Mouse (Mus musculus) 3T3-L1 (cell line): ENCODE results near the gene Agmat.
A peak's percentile ranks its signal among the peaks of the same experiment; 100 is the strongest.

Source experiments
- DNase-seq: peaks from one replicate; pipeline ENCODE4 v3.0.0-alpha.2; 2015; ENCODE audit warnings: low read depth, low spot score

The Agmat gene

DNA sequence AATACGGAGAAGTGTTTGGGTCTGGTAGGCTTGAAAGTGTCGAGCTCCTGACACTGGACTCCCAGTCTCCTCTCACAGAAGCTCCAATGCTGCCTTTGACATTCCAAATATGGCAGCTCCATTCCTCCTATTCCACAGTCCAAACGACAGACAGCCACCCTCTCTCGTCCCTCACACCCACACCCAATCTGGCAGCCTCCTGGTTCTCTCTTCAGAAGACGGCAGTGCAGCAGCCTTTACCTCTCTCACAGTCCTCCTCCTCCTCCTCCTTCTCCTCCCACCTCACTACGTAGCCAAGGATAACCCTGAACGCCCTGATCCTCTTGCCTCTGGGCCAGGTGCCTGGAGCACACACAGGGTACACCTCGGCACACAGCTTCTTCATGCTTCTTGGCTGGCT is 33.4 kb downstream of the Agmat start:
- no peak for DNase-seq

DNA sequence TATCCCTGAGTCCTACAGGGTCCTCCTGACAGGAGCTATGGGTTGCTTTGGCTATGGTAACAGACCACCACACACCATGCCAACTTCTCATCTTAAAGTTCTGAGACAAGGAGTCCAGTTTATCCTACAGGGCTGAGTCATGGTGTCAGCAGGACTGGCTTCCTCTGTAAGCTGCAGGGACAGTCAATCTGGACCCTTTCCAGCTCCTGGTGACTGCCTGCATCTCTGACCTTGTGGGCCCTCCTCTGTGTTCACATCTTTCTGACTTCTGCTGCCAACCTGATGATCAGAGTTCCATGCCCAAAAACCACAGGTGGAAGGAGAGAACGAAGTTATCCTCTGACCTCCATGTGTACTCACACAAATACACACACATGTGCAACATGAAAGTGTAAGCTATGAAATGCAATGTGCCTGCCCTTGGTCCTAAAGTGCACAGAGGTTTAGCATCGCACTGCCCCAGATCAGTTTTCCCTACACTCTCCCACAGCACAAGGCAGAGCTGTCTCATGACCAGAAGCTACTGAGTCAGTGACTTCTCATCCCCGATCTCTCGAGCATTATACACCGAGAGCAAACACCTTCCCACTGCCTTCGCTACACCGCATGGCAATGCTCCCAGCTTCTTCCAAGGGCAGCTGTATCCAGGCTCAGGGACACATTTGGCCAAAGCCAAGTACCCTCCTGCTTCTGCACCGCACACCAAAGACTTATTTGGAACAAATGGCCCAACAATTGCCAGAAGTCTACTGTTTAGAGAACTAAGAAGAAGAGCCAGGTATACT is 34.9 kb downstream of the Agmat start:
- no peak for DNase-seq

DNA sequence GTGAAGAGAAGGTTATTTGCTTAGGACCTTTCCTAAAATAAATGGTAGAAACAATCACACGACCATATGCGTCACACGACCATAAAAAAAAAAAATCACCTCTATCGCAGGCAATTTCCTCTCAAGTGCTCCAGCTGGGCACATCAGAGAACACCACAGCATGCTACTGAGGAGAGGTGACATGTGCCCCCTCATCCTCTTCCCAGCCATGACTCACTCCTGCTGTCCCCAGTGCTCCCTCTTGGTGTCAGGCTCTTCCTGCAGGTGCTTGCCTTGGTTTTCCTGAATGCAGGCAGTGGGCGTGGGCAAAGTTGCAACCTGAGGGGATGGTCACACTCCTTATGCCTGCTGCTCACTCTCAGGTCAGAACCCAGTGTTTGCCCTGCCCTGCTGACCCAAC is 38.4 kb downstream of the Agmat start:
- no peak for DNase-seq

DNA sequence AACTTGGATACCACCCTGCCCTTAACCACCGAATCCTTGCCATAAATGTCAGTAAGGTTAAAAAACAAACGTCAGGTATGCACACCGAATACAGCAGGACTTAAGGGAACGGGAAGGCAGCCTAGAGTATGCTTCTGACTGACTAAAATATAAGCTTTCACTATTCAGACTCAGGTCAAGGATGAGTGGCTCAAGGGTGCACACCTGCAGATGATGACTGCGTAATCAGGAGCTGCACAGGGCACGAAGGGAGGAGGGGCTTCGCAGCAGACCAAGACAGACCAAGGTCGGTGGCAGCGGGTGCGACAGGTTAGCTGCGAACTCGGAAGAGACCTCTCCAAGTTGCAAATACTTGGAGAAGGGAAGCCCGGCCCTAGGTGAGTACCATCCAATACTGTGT is 39.7 kb downstream of the Agmat start:
- DNase-seq: no peak

DNA sequence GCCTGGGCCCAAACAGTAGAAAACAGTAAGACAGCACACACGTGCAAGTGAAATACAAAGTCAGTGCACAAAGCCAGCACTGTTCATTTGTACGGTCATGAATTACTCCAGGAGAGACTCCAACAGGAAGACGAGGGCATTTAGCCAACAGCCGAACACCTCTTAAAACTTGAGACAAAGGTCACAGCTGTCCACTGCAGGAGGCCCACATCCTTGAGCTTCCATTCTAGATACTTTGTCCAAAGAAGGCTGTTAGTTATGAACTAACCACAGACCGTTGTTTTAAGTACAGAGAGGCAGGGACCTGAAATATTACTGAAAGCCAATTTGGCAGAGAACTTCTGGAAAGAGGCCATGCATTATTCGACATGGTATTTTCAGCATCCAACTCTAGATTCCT is 40.6 kb downstream of the Agmat start:
- DNase-seq: no peak

DNA sequence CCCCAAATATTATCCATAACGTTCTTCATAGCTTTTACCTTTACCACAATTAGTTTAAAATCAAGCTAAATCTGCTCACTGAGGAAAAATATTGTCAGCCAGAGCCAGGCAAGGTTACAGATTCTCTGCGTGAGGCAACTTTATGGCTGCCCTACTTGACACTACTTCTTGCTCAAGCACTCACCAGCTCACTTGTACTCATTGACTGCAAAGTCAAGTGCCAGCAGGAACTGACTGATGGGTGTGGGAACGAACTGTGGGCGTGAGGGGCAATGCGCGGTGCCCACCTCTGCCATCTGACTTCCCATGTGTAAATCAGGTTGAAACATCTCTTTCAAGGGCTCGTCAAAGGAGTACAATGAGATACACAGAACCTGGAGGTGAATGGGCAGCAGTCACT is 41.0 kb downstream of the Agmat start:
- no peak for DNase-seq

DNA sequence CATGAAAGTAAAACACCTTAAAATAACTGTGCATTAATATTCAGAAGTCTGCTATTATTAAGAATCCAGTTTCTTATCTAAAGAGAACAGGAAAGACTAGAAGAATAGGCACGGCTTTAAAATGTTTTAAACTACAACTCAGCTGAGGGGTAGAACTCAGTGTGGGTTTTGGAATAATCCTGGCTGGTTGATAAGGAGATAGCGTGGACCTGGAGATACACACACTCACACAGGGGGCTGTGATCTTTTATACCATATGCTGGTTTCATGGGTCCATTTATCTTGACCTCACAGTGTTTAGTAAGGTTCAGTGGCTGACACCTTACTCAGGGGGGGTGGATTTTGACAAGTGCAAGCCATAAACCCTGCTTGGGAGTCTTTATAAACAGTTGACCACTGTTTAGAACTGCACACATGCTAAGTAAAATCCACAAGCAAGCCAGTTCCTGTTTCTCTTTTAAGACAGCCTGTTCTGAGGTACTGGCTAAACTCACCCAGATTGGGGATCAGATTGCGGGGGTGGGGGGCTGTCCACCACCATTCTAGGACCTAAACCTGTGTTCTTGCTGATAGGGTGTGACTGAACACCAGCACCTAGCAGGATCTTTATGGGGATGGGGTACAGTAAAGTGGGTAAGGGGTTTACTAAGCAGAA is 43.2 kb downstream of the Agmat start:
- peak; percentile 14 for DNase-seq

DNA sequence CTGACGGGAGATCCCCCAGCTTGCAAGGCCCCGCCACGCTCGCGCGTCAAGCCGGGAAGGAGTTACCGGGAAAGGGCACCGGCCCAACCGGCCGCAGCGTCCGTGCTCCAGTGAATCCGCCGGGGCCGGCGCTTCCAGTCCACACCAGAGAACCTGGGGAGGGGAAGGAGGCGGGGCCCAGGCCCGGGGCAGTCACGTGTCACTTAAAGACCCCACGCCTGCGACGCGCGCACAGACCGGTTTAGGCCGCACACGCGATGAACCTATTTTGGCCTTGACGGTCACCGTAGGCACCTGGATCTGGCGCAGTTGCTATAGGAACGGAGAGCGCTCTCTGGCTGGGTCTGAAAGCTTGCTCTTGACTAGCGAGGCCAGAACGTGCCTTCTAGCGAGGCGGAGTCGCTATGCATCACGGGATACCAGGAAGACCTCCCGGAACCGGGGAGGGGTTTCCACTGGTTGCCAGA is 44.1 kb downstream of the Agmat start, which contains the start of gene Dnajc16:
Dnajc16 (minus strand) TSS at position 408 of the 467 bp plus-strand sequence.
- DNase-seq: peak; percentile 99

DNA sequence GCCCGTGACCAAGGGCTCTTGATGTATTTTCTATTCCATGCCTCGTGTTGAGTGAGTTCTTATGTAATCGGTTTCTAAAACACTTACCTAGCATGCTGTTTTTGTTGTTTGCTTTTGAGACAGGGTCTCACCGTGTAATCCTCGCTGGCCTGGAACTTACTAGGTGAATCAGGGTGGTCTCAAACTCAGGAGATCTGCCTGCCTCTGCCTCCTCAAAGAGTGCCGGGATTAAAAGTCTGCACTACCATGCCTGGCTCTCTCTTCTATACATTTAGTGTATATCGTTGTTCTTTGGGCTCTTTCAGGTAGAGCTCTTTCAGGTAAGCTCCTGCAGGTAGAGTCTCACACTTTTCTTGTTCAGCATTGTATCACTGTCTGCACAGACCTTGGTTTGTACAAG is 45.0 kb downstream of the Agmat start:
- DNase-seq: no peak

DNA sequence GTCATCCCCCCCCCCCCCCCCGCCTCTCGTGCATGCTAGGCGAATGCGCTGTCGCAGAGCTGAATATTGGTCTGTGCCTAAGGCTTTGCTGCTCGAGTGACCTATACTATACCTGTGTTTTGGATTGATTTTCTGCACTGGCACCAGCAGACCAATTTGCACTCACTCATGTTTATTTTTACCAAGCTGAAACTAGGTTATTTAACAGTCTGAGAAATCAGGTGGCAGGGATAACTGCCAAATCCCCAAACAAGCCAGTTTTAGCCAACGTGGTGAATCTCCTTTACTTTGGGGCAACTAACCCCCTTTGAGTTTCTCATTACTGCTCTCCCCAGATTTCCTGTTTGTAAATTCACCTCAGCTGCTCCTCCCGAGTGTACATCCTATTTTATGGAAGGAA is 45.5 kb downstream of the Agmat start:
- no peak for DNase-seq

DNA sequence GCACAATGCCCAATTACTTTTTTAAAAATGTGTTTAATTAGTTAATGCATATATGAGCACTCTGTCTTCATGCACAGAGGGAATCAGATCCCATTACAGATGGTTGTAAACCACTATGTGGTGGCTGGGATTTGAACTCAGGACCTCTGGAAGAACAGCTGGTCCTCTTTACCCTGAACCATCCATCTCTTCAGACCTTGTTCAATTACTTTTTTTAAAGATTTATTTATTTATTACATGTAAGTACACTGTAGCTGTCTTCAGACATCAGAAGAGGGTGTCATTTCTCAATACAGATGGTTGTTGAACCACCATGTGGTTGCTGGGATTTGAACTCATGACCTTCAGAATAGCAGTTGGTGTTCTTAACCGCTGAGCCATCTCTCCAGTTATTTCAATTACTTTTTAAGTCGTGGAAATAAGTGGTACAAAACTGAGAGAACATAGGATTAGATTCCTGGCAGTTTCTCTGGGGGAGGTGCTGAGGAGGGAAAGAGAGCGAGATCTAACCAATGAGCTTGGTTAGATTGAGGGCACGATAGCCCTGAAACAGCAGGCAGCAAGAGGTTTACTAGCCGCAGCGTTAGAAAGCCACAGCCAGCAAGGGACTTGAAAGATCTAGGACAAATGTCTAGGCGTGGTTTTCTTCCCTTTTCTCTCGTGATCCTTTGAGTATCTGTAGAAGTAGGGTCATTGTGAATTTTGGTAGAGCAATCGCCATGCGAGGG is 46.2 kb downstream of the Agmat start:
- peak; percentile 75 for DNase-seq

DNA sequence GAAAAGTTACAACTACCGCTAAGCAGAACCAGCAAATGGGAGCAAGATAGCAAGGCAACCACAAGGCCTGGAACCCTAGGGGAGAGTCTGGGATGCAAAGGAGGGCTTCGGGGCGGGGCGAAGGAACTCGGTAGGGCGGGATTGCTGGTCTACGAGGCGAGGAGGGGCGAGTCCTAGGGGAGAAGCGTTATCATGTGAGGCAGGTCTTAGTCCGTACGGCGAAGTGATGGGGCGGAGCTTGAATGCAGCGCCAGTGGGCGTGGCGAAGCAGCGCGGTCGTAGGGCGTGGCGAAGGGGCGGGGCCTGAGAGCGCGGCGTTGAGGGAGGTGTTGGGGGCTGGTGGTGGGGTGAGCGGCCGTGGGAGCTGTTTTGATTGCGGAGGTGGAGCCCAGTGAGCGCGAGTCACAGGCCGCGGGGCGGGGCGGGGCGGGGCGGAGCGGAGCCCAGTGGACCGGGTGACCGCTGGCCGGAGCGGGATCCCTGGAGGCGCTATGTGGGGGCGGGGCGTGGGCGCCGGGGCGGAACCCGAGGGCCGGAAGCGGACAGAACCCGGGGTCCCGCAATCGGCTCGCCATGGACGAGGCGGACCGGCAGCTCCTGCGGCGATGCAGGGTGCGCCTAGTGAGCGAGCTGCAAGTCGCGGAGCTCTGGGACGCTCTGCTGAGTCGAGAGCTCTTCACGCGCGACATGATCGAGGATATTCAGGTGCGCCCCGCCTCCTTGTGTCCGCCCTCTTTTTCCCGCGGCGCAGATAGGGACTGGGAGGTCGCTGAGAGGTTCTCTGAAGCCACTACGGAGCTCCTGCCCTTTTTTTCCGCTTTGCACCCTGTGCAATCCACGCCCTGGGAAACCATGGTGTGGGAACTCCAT is 47.0 kb downstream of the Agmat start, which contains the start of gene Casp9:
Casp9 (plus strand) TSS at position 331 of the 870 bp plus-strand sequence.
- peak; percentile 96 for DNase-seq

DNA sequence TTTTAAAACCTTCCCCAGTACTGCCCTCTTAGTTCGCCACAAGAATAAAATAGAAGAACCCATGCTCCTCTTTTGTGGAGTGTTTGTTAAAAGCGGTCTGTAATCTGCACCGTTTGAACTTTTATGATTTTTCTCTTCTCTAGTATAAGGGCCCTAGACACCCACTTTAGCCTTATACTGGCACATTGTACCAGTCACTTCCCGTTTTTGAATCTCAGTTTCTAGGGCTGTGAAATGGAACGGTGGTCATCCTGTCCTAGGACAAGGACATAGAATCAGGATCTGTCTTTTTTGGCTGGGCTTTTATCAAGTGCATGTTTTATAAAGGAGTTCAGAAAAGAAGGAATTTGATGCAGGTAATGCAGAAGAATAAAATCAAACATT is 47.7 kb downstream of the Agmat start:
- DNase-seq: no peak

DNA sequence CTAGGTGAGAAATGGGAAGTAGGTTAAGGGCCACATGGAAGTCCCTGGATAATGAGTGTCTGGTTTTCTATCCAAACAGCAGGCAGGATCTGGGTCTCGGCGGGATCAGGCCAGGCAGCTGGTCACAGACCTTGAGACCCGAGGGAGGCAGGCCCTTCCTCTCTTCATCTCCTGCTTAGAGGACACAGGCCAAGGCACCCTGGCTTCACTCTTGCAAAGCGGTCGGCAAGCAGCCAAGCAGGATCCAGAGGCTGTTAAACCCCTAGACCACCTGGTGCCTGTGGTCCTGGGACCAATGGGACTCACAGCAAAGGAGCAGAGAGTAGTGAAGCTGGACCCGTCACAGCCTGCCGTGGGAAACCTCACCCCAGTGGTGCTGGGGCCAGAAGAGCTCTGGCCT is 49.9 kb downstream of the Agmat start:
- no peak for DNase-seq

DNA sequence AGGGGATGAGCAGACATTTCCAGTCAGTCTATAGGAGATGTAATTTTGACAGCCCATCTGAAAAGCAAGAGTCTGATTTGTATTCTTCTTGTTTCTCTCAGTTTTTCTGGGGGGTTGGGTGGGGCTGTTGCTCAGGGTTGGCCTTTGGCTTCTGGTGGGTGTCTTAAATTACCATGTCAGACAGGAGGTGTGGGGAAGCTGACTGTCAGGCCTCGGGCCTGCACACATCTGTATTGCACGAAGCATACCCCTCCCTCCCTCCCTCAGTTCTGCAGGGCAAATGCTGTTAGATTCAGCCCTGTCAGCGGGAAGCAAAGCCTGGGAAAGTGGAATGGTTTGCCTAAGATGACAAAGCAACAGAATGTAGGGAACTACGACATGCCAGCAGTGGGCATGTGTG is 50.5 kb downstream of the Agmat start:
- no peak for DNase-seq

DNA sequence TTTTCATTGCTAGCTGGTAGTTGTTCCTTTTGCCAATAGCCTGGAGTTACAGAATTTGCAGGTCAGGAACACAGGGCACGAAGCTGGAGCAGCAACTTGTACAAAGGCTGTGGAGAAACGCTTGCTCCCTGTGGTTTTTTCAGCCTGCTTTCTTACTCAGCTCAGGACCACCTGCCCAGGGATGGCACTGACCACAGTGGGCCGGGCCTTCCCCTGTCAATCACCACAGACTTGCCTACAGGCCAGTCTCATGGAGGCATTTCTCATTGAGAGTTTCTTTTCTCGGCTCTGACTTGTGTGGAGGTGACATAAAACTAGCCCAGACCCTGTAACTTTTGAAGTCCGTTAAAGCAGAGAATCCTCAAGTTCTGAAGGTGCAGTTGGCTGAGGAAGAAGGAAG is 51.1 kb downstream of the Agmat start:
- DNase-seq: no peak

DNA sequence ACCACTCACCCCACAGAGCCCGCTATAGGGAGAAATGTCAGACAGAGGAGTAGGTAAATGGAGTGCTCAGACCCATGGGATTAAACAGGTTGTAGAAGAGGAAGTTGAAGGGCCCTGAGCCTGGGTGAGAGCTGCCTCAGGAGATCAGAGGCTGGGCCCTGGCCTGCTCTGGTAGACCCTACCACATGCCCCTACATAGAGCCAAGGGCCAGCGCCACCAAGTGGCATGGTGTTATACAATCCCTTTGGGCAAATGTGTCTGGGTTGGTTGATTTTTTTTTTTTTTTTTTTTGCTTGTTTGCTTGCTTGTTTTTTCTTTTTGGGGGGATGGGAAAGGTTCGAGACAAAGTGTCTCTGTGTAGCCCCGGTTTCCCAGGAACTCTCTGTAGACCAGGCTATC is 57.6 kb downstream of the Agmat start:
- DNase-seq: no peak

DNA sequence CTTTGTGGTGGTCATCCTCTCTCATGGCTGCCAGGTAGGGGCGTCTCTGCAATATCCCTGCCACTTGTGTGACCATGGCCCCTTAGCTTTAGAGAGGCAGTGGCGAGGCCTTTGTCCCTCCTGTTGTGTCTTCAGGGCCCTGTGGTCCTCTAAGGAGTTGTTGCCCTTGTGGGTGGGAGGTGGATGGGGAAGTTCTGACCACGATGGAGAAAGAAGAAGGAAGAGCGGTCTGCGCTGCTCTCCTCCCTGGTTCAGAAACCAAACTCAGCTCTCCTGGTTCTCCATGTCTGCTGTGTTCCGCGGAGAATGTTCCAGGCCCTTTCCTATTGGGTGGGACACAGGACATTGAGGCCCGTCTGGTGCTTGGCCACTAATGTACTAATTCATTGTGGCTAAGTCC is 59.4 kb downstream of the Agmat start:
- no peak for DNase-seq
